Mouse (Mus musculus) thymus, adult 2 months (tissue): ENCODE results near the gene Fam102a.

ENCODE experiments used
- CTCF ChIP-seq: fragments of 200-500 bp; IDR thresholded peaks from 2 replicates; pipeline ENCODE4 v1.5.1; 2012; ENCODE audit warnings: mild to moderate bottlenecking, control low read depth, low read length, moderate library complexity, borderline replicate concordance; ENCODE audit not compliant: control insufficient read depth, poor library complexity, insufficient read depth; ENCODE audit errors: extremely low read depth
- POLR2A ChIP-seq: fragments of 200-500 bp; IDR thresholded peaks from 2 replicates; pipeline ENCODE4 v1.6.1; 2012; ENCODE audit warnings: mild to moderate bottlenecking, low read length, control low read depth, moderate library complexity; ENCODE audit not compliant: control insufficient read depth, poor library complexity, insufficient read depth; ENCODE audit errors: extremely low read depth

DNA sequence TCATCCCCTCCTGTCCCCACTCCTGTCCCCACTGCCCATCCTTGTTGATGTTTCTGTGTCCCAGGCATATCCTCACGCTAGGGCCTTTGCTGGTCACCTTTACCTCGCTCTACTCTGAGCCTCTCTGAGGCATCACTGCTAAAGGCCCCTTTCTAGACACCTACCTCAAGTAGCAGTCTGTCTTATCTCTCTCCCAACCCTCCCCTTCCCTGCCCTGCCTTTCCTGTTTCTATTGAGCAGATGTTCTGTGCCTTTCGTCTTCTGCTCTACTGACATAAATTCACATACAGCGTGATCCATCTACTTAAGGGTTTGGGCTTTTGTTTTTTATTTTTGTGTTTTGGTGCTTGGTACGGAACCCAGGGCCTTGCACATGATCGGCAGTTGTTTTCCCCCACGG, 20.9 kb downstream of the Fam102a start:
- no peak for TF ChIP-seq POLR2A
- no peak for TF ChIP-seq CTCF
